Comparison of ENCODE assay signal across 16 mouse cellular contexts in genomic region chr6:14885199-14885598, GRCm38 (mm10). TPM values are rescaled to one million over a fixed set of nuclear protein-coding genes. Genes with fewer than 3 reads are reported as not detected.
DNase-seq lines count a peak whose midpoint lies in the region; ATAC-seq lines count a peak whose summit lies in the region.
"Had no signal": no experiment of that assay in that cellular context is flagged by ENCODE, and none has a peak within 500 bp of the region (broad histone marks: within the 10 kb centered on the region; RNA-seq: fewer than 3 reads in every experiment).

No protein-coding gene starts in this region.

- H3K36me3 ChIP-seq in midbrain, embryonic 11.5 days (ENCODE audit: control insufficient read depth, insufficient read depth, low read length), result no peaks in the 10 kb centered on the region
- H3K36me3 ChIP-seq in midbrain, embryonic 10.5 days, result no peaks in the 10 kb centered on the region
- H3K36me3 ChIP-seq in forebrain, embryonic 15.5 days, result no peaks in the 10 kb centered on the region
- no peaks in the 10 kb centered on the region for H3K36me3 ChIP-seq in midbrain, embryonic 13.5 days
- H3K36me3 ChIP-seq: embryonic facial prominence, embryonic 15.5 days; heart, embryonic 12.5 days; hindbrain, embryonic 15.5 days had no signal

- no peak overlapping the region for H3K4me3 ChIP-seq in midbrain, embryonic 11.5 days (ENCODE audit: low read depth, low read length)
- H3K4me3 ChIP-seq in midbrain, embryonic 10.5 days, result no peak overlapping the region
- no peak overlapping the region for H3K4me3 ChIP-seq in forebrain, embryonic 15.5 days
- H3K4me3 ChIP-seq in midbrain, embryonic 13.5 days (replicated peaks), result no peak overlapping the region
- H3K4me3 ChIP-seq: embryonic facial prominence, embryonic 15.5 days; erythroblast, embryonic 14.5 days; gastrocnemius, adult 2 months; heart, embryonic 12.5 days; hindbrain, embryonic 15.5 days had no signal

- no peak overlapping the region for H3K4me2 ChIP-seq in midbrain, embryonic 11.5 days
- no peak overlapping the region for H3K4me2 ChIP-seq in forebrain, embryonic 15.5 days (replicated peaks)
- no peak overlapping the region for H3K4me2 ChIP-seq in midbrain, embryonic 13.5 days (replicated peaks)
- H3K4me2 ChIP-seq: embryonic facial prominence, embryonic 15.5 days; heart, embryonic 12.5 days; hindbrain, embryonic 15.5 days had no signal

- DNase-seq in midbrain, embryonic 11.5 days (ENCODE audit: low spot score, missing footprints), result peak; percentile 73
- DNase-seq in midbrain, embryonic 10.5 days (ENCODE audit: low spot score), result no peak
- no peak for DNase-seq in right cerebral cortex, adult 2 months (ENCODE audit: low spot score in 2 of 2)
- no peak for DNase-seq in thymus, postnatal 36 days
- DNase-seq: adrenal gland, adult 2 months; adrenal gland, postnatal 25 days; cerebellum, adult 2 months; cerebellum, postnatal 10 days; gastrocnemius, adult 2 months; gastrocnemius, postnatal 25 days had no signal

- no peaks in the 10 kb centered on the region for H3K9me3 ChIP-seq in midbrain, embryonic 11.5 days (ENCODE audit: control insufficient read depth, low read length)
- no peaks in the 10 kb centered on the region for H3K9me3 ChIP-seq in midbrain, embryonic 10.5 days (replicated peaks)
- no peaks in the 10 kb centered on the region for H3K9me3 ChIP-seq in forebrain, embryonic 15.5 days
- no peaks in the 10 kb centered on the region for H3K9me3 ChIP-seq in midbrain, embryonic 13.5 days
- H3K9me3 ChIP-seq: embryonic facial prominence, embryonic 15.5 days; heart, embryonic 12.5 days; hindbrain, embryonic 15.5 days had no signal

- H3K9ac ChIP-seq in midbrain, embryonic 11.5 days (ENCODE audit: low read length), result no peak overlapping the region
- H3K9ac ChIP-seq in forebrain, embryonic 15.5 days (replicated peaks), result no peak overlapping the region
- no peak overlapping the region for H3K9ac ChIP-seq in midbrain, embryonic 13.5 days (replicated peaks)
- H3K9ac ChIP-seq: embryonic facial prominence, embryonic 15.5 days; heart, embryonic 12.5 days; hindbrain, embryonic 15.5 days had no signal

- no peak overlapping the region for H3K27ac ChIP-seq in midbrain, embryonic 11.5 days (ENCODE audit: low read depth, low read length)
- H3K27ac ChIP-seq in midbrain, embryonic 10.5 days (replicated peaks), result no peak overlapping the region
- no peak overlapping the region for H3K27ac ChIP-seq in forebrain, embryonic 15.5 days (replicated peaks)
- no peak overlapping the region for H3K27ac ChIP-seq in midbrain, embryonic 13.5 days
- H3K27ac ChIP-seq: embryonic facial prominence, embryonic 15.5 days; gastrocnemius, adult 2 months; hindbrain, embryonic 15.5 days had no signal

- no peaks in the 10 kb centered on the region for H3K27me3 ChIP-seq in midbrain, embryonic 11.5 days (ENCODE audit: control insufficient read depth, insufficient read depth, low read length)
- no peaks in the 10 kb centered on the region for H3K27me3 ChIP-seq in midbrain, embryonic 10.5 days (ENCODE audit: low read depth, poor library complexity, severe bottlenecking)
- H3K27me3 ChIP-seq in forebrain, embryonic 15.5 days, result no peaks in the 10 kb centered on the region
- no peaks in the 10 kb centered on the region for H3K27me3 ChIP-seq in midbrain, embryonic 13.5 days
- H3K27me3 ChIP-seq: embryonic facial prominence, embryonic 15.5 days; heart, embryonic 12.5 days; hindbrain, embryonic 15.5 days had no signal

- peaks cover 2% of the 10 kb centered on the region; the same call in 1 of the 2 replicates for H3K4me1 ChIP-seq in midbrain, embryonic 11.5 days (ENCODE audit: control insufficient read depth, insufficient read depth, low read length)
- peaks cover 5% of the 10 kb centered on the region; the same call in 1 of the 2 replicates for H3K4me1 ChIP-seq in midbrain, embryonic 10.5 days
- H3K4me1 ChIP-seq in forebrain, embryonic 15.5 days, result no peaks in the 10 kb centered on the region
- no peaks in the 10 kb centered on the region; the same call in 1 of the 2 replicates for H3K4me1 ChIP-seq in midbrain, embryonic 13.5 days (replicated peaks)
- H3K4me1 ChIP-seq: embryonic facial prominence, embryonic 15.5 days; heart, embryonic 12.5 days; hindbrain, embryonic 15.5 days had no signal

- ATAC-seq in midbrain, embryonic 11.5 days (ENCODE audit: low FRiP score), result peak; percentile 73
- peak; percentile 85 for ATAC-seq in forebrain, embryonic 15.5 days (replicated peaks)
- ATAC-seq in midbrain, embryonic 13.5 days, result peak; percentile 69

RNA-seq across cellular contexts. Expression of gene Foxp2, which starts 15.9 kb away (rescaled TPM):
- 42.4 and 45.4 TPM in 2 replicates for polyA plus RNA-seq in midbrain, embryonic 11.5 days (2014; fragmentation: Nextera tagmentation; extraction: Ambion mirVana)
- 35.9 and 45.1 TPM in 2 replicates for polyA plus RNA-seq in midbrain, embryonic 10.5 days (2016; fragmentation: Nextera tagmentation; extraction: Ambion mirVana)
- 38.4 and 43.4 TPM in 2 replicates for polyA plus RNA-seq in forebrain, embryonic 15.5 days (2015; fragmentation: Nextera tagmentation; extraction: Ambion mirVana)
- 56.7 and 71.6 TPM in 2 replicates for polyA plus RNA-seq in midbrain, embryonic 13.5 days (2015; fragmentation: Nextera tagmentation; extraction: Ambion mirVana)
